Mouse (Mus musculus): ENCODE data around the gene Tex36. TPM values are rescaled to one million over a fixed set of nuclear protein-coding genes. Genes with fewer than 3 reads are reported as not detected.

Tex36 gene
- polyA plus RNA-seq, 1 experiment from 2014 or later: 0.32 TPM

DNA sequence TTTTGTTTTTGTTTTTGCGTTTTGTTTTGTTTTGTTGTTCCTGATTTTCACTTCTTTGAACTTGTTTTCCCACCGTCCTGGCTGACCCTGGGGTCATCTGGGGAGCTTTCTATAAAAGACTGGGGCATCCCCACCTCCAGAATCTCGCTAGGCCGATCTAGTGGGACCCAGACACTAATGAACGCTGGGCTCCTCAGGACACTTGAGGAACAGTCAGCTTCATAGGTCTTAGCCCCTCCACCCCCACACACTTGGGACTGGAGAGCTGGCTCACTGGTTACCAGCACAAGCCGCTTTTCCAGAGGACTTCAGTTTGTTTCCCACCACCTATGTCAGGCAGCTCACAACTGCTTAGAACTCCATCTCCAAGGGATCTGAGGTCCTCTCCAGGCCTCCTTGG is 25.7 kb downstream of the Tex36 start:
- WGBS: 63% methylated on average over 6 of the region's 6 CpGs
- H3K4me2 ChIP-seq (ENCODE audit: low read length): no peak overlapping the region
- H3K36me3 ChIP-seq (ENCODE audit: insufficient read depth, low read length): no peaks in the 10 kb centered on the region
- H3K9me3 ChIP-seq (replicated peaks; ENCODE audit: low read length): no peaks in the 10 kb centered on the region
- no peak overlapping the region for H3K9ac ChIP-seq (ENCODE audit: low read depth, low read length)
- TF ChIP-seq CTCF (IDR thresholded peaks at IDR 0.05; ENCODE audit: low read depth): no peak
- H3K4me1 ChIP-seq (replicated peaks; ENCODE audit: insufficient read depth, low read length): peaks cover under 1% of the 10 kb centered on the region; the same call in 1 of the 2 replicates
- ATAC-seq (replicated peaks; ENCODE audit: low FRiP score, low read depth) (no peak), DNase-seq (ENCODE audit: low spot score) (no peak)
- no peak overlapping the region for H3K4me3 ChIP-seq (replicated peaks; ENCODE audit: low read depth, low read length)
- no peaks in the 10 kb centered on the region for H3K27me3 ChIP-seq (ENCODE audit: insufficient read depth, low read length)
- H3K27ac ChIP-seq: no peak overlapping the region

DNA sequence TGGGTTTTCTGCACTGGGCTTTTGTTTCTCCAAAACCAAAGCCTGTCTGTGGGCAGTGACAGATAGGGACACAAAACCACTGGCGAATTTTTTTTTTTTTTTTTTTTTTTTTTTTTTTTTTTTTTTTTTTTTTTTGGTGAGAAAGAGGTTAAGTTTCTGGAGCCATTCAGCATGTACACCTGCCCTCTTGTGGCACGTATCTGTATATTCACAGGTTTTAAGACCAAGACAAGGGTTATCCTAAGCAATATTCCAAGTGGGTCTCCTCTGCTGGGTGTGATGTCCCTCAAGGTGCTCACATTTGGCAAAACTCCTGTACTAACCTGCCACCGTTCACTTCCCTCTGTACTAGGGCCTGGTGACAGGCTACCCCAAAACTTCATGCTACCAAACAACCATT is 30.0 kb downstream of the Tex36 start:
- Histone ChIP-seq H3K4me2 (ENCODE audit: low read length) (no peak overlapping the region), H3K9ac (ENCODE audit: low read depth, low read length) (no peak overlapping the region), H3K27ac (no peak overlapping the region), H3K36me3 (ENCODE audit: insufficient read depth, low read length) (no peaks in the 10 kb centered on the region), H3K9me3 (replicated peaks; ENCODE audit: low read length) (no peaks in the 10 kb centered on the region), H3K4me1 (replicated peaks; ENCODE audit: insufficient read depth, low read length) (peaks cover 24% of the 10 kb centered on the region; the same call in 1 of the 2 replicates), H3K4me3 (replicated peaks; ENCODE audit: low read depth, low read length) (no peak overlapping the region), H3K27me3 (ENCODE audit: insufficient read depth, low read length) (no peaks in the 10 kb centered on the region)
- WGBS: 34% methylated on average over 3 of the region's 3 CpGs
- DNase-seq (ENCODE audit: low spot score) (peak; percentile 76), ATAC-seq (replicated peaks; ENCODE audit: low FRiP score, low read depth) (no peak)
- TF ChIP-seq CTCF (IDR thresholded peaks at IDR 0.05; ENCODE audit: low read depth): peak; percentile 69

DNA sequence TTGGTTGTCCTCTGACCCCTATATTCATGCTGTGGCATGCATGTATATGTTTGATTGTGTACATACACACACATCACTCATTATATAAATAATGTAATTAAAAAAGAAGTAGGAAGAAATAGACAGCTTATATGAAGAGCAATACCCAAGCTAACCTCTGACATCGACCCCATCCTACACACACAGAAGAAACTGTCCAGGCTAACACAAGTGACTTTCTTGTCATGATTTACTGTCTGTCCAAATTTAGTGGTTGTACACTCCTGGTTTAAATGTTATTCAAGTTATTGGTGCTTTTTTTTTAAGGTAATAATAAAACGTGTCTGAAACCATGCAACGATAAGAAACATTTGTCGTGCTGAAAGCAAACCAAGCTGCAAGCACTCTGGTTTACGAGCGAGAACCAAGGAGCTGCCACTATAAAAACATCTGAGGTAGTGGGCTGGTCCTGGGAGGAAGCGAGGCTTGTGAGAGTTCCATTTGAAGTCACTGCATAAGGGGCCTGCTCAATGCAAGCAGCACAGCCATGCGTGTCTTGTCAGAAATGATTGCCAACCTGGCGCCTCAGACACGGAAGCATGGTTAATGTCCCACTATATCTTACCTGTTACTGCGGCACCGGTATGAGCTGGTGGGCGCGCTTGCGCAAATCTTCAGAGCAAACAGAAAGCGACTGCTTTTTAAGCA is 32.6 kb downstream of the Tex36 start:
- peak overlapping the region; percentile 44 for H3K4me2 ChIP-seq (ENCODE audit: low read length)
- peak; percentile 86 for DNase-seq (ENCODE audit: low spot score)
- no peak overlapping the region for H3K4me3 ChIP-seq (replicated peaks; ENCODE audit: low read depth, low read length)
- H3K4me1 ChIP-seq (replicated peaks; ENCODE audit: insufficient read depth, low read length): peaks cover 24% of the 10 kb centered on the region; the same call in 1 of the 2 replicates
- no peaks in the 10 kb centered on the region for H3K9me3 ChIP-seq (replicated peaks; ENCODE audit: low read length)
- WGBS: 15% methylated on average over 16 of the region's 16 CpGs
- ATAC-seq (replicated peaks; ENCODE audit: low FRiP score, low read depth): peak; percentile 91
- H3K27me3 ChIP-seq (ENCODE audit: insufficient read depth, low read length): no peaks in the 10 kb centered on the region
- no peak overlapping the region for H3K9ac ChIP-seq (ENCODE audit: low read depth, low read length)
- peak overlapping the region; percentile 73 for H3K27ac ChIP-seq
- TF ChIP-seq CTCF (IDR thresholded peaks at IDR 0.05; ENCODE audit: low read depth): no peak
- H3K36me3 ChIP-seq (ENCODE audit: insufficient read depth, low read length): no peaks in the 10 kb centered on the region

DNA sequence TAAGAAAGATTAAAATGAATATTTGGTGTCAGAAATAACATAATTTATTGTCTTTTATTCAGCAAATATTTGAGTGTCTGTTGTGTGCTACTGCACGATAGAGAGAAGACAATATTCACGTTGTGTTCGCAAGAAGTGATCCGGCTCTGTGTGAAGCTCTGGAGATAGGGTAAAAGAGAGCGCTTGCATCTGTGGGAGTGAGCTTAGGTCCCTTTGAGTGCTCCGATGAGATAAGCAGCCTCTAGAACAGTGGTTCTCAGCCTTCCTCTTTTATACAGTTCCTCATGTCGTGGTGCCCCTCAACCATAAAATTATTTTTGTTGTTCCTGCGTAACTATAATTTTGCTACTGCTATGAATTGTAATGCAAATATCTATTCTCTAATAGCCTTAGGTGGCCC is 37.4 kb downstream of the Tex36 start:
- H3K9me3 ChIP-seq (replicated peaks; ENCODE audit: low read length): no peaks in the 10 kb centered on the region
- no peak overlapping the region for H3K9ac ChIP-seq (ENCODE audit: low read depth, low read length)
- no peak overlapping the region for H3K4me2 ChIP-seq (ENCODE audit: low read length)
- 0 out of 2 replicates have a peak, but pooled peaks cover 11% of the 10 kb centered on the region for H3K4me1 ChIP-seq (replicated peaks; ENCODE audit: insufficient read depth, low read length)
- 82% methylated on average over 8 of the region's 8 CpGs for WGBS
- no peak for ATAC-seq (replicated peaks; ENCODE audit: low FRiP score, low read depth)
- H3K36me3 ChIP-seq (ENCODE audit: insufficient read depth, low read length): no peaks in the 10 kb centered on the region
- H3K27ac ChIP-seq: no peak overlapping the region
- TF ChIP-seq CTCF (IDR thresholded peaks at IDR 0.05; ENCODE audit: low read depth): no peak
- H3K4me3 ChIP-seq (replicated peaks; ENCODE audit: low read depth, low read length): no peak overlapping the region
- H3K27me3 ChIP-seq (ENCODE audit: insufficient read depth, low read length): no peaks in the 10 kb centered on the region
- DNase-seq (ENCODE audit: low spot score): no peak

DNA sequence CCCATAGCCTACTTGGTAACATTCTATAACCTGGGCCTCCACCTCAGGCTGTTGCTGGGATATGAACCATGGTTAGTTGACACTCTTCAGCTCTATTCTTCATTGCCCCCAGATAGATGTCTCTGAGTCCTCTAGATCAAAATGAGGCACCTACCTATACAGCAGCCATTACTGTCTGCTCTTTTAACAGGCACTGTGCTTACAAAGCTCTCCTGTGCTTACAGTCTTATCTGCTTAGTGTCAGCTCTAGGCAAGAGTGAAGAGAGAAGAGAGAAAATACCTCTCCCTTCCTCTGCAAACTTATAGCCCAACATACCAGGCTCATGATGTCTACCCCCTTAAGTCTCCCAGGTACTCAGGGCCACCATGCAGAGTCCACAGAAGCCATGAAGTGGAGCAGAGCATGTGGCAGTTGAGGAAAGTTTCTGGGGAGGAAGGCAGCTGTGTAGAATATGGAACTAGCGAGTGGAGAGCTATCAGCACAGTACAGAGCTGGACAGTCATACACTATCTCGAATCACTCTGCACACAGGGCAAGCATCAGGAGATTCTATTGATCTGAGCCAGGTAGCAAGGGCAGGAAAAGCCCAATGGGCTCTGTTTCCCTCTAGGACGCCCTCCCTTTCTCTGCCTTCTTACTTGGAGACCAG is 38.7 kb downstream of the Tex36 start:
- Histone ChIP-seq H3K4me3 (replicated peaks; ENCODE audit: low read depth, low read length) (no peak overlapping the region), H3K4me2 (ENCODE audit: low read length) (no peak overlapping the region), H3K9me3 (replicated peaks; ENCODE audit: low read length) (no peaks in the 10 kb centered on the region), H3K4me1 (replicated peaks; ENCODE audit: insufficient read depth, low read length) (0 out of 2 replicates have a peak, but pooled peaks cover under 1% of the 10 kb centered on the region), H3K9ac (ENCODE audit: low read depth, low read length) (no peak overlapping the region), H3K27me3 (ENCODE audit: insufficient read depth, low read length) (no peaks in the 10 kb centered on the region), H3K36me3 (ENCODE audit: insufficient read depth, low read length) (no peaks in the 10 kb centered on the region), H3K27ac (no peak overlapping the region)
- 83% methylated on average over 3 of the region's 3 CpGs for WGBS
- no peak for TF ChIP-seq CTCF (IDR thresholded peaks at IDR 0.05; ENCODE audit: low read depth)
- ATAC-seq (replicated peaks; ENCODE audit: low FRiP score, low read depth) (no peak), DNase-seq (ENCODE audit: low spot score) (no peak)

DNA sequence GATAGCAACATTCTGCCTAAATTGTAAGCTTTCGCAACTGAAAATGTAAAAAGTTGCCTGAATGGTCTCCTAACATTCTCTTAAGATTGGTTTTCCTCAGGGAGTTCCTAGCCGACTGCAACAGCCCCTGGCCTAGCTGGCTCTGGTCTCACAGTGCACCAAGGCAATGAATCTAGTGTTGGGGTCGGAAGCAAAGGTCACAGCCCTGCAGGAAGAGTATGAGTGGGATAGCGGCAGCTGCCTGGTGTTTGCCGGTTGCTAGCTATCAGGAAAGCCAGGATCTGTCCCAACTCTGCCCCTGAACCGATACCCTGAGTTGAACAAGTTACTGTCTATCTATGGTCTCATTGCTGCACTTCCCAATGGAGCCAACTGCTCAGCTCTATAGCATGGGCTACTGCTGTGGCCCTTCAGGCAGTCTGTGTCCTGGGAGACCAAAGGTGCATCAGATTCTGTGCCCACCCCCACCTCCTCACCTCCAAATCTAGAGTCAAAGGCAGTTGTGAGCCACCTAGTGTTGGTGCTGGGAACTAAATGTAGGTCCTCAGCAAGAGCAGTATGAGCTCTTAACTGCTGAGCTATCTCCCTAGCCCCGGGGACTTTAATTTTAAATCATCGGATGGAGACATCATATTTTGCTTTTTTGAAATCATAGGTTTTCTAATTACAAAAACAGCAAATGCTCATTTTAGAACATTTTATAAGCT is 46.0 kb downstream of the Tex36 start:
- peak; percentile 67 for TF ChIP-seq CTCF (IDR thresholded peaks at IDR 0.05; ENCODE audit: low read depth)
- no peak overlapping the region for H3K4me2 ChIP-seq (ENCODE audit: low read length)
- no peaks in the 10 kb centered on the region for H3K9me3 ChIP-seq (replicated peaks; ENCODE audit: low read length)
- ATAC-seq (replicated peaks; ENCODE audit: low FRiP score, low read depth) (0 out of 2 replicates have a peak, but pooled peaks have one; percentile 10), DNase-seq (ENCODE audit: low spot score) (peak; percentile 36)
- no peaks in the 10 kb centered on the region for H3K27me3 ChIP-seq (ENCODE audit: insufficient read depth, low read length)
- no peak overlapping the region for H3K9ac ChIP-seq (ENCODE audit: low read depth, low read length)
- WGBS: 49% methylated on average over 8 of the region's 8 CpGs
- H3K4me1 ChIP-seq (replicated peaks; ENCODE audit: insufficient read depth, low read length): no peaks in the 10 kb centered on the region
- no peak overlapping the region for H3K27ac ChIP-seq
- H3K36me3 ChIP-seq (ENCODE audit: insufficient read depth, low read length): no peaks in the 10 kb centered on the region
- H3K4me3 ChIP-seq (replicated peaks; ENCODE audit: low read depth, low read length): no peak overlapping the region
